Mouse (Mus musculus) liver, postnatal 0 days (tissue): Measurements from ENCODE around the gene Agap3. TPM values are rescaled to one million over a fixed set of nuclear protein-coding genes. Genes with fewer than 3 reads are reported as not detected.

ENCODE experiments used
- ATAC-seq: fragments of 200-750 bp; cut with Nextera tagmentation; 2 replicates; pipeline ENCODE4 v1.8.0; 2017; ENCODE audit warnings: mild to moderate bottlenecking, moderate library complexity
- DNase-seq: peaks from one replicate; pipeline ENCODE4 v3.0.0-alpha.2; 2016
- H3K27ac ChIP-seq: fragments of 300-500 bp; sonication (generic); 2 replicates; pipeline ENCODE4 v1.5.1; 2014; ENCODE audit warnings: antibody characterized with exemption, moderate library complexity, mild to moderate bottlenecking, low read depth
- H3K27me3 ChIP-seq: fragments of 300-500 bp; sonication (generic); 2 replicates; pipeline ENCODE4 v1.6.1; 2014; ENCODE audit warnings: low read length, control low read depth, mixed read lengths; ENCODE audit not compliant: insufficient read depth
- H3K36me3 ChIP-seq: fragments of 300-500 bp; sonication (generic); replicated peaks from 2 replicates; pipeline ENCODE4 v1.6.1; 2014; ENCODE audit warnings: mild to moderate bottlenecking, control low read depth, low read length, moderate library complexity, mixed read lengths; ENCODE audit not compliant: insufficient read depth
- H3K4me1 ChIP-seq: fragments of 300-500 bp; sonication (generic); 2 replicates; pipeline ENCODE4 v1.6.1; 2014; ENCODE audit warnings: antibody characterized with exemption, mild to moderate bottlenecking, control low read depth; ENCODE audit not compliant: insufficient read depth
- H3K4me2 ChIP-seq: fragments of 300-500 bp; sonication (generic); 2 replicates; pipeline ENCODE4 v1.6.1; 2014; ENCODE audit warnings: low read depth, mild to moderate bottlenecking, low read length, moderate library complexity, mixed read lengths
- H3K4me3 ChIP-seq: fragments of 300-500 bp; sonication (generic); 2 replicates; pipeline ENCODE4 v1.5.1; 2014; ENCODE audit warnings: low read depth, low read length
- H3K9ac ChIP-seq: fragments of 300-500 bp; sonication (generic); replicated peaks from 2 replicates; pipeline ENCODE4 v1.6.1; 2014; ENCODE audit warnings: mild to moderate bottlenecking, moderate library complexity
- H3K9me3 ChIP-seq: fragments of 300-500 bp; sonication (generic); 2 replicates; pipeline ENCODE4 v1.6.1; 2016; ENCODE audit warnings: mild to moderate bottlenecking, control low read depth, low read length, mixed read lengths
- CTCF ChIP-seq: sonication (generic); IDR thresholded peaks from 2 replicates; pipeline ENCODE4 v1.5.1; 2016; ENCODE audit warnings: antibody characterized with exemption, low read depth
- EP300 ChIP-seq: IDR thresholded peaks from 2 replicates; pipeline ENCODE4 v1.6.1; 2016; ENCODE audit warnings: antibody characterized with exemption, low read depth, mild to moderate bottlenecking
- WGBS: fragments of 180-500 bp; shearing (Covaris S2); extraction: QIAGEN DNeasy Blood & Tissue Kit; methylation state at CpG from one replicate; pipeline ENCODE4 v1.1.7; 2014; ENCODE audit not compliant: insufficient replicate concordance; 5-methylcytosine and 5-hydroxymethylcytosine counted together
- polyA plus RNA-seq: library from polyadenylated mRNA; unstranded; fragments of >200 nt; fragmentation: Nextera tagmentation; extraction: Ambion mirVana; gene quantifications from 2 replicates; pipeline ENCODE4 v1.2.1, GENCODE M21; 2015

The Agap3 gene
- polyA plus RNA-seq, 1 experiment from 2014 or later, result 8.3 TPM

- peak overlapping the region; percentile 4; the same call in 1 of the 2 replicates for H3K4me2 ChIP-seq
- no peak overlapping the region for H3K9ac ChIP-seq
- DNase-seq (no peak), ATAC-seq (no peak)
- H3K4me1 ChIP-seq, result peaks cover 26% of the 10 kb centered on the region
- H3K9me3 ChIP-seq, result no peaks in the 10 kb centered on the region
- no peak for TF ChIP-seq EP300
- no peak for TF ChIP-seq CTCF
- WGBS, result 43% methylated on average over 12 of the region's 12 CpGs
- peaks cover 25% of the 10 kb centered on the region for H3K36me3 ChIP-seq
- H3K27me3 ChIP-seq, result no peaks in the 10 kb centered on the region
- H3K4me3 ChIP-seq, result no peak overlapping the region
- no peak overlapping the region for H3K27ac ChIP-seq
Observed at GRCm38 (mm10) chr5:24427285-24427633, 24.7 kb upstream of the Agap3 start.

- no peak for TF ChIP-seq EP300
- WGBS, result 24% methylated on average over 13 of the region's 15 CpGs
- DNase-seq, result peak; percentile 77
- H3K36me3 ChIP-seq, result peaks cover 32% of the 10 kb centered on the region
- peak overlapping the region; percentile 66 for H3K4me2 ChIP-seq
- peaks cover 22% of the 10 kb centered on the region for H3K4me1 ChIP-seq
- peak; percentile 47 for ATAC-seq
- no peaks in the 10 kb centered on the region for H3K9me3 ChIP-seq
- peak overlapping the region; percentile 41 for H3K4me3 ChIP-seq
- peak overlapping the region; percentile 58; the same call in 1 of the 2 replicates for H3K27ac ChIP-seq
- no peak overlapping the region; the same call in 1 of the 2 replicates for H3K9ac ChIP-seq
- no peaks in the 10 kb centered on the region for H3K27me3 ChIP-seq
Observed at GRCm38 (mm10) chr5:24427981-24428402, 24.0 kb upstream of the Agap3 start.

DNA sequence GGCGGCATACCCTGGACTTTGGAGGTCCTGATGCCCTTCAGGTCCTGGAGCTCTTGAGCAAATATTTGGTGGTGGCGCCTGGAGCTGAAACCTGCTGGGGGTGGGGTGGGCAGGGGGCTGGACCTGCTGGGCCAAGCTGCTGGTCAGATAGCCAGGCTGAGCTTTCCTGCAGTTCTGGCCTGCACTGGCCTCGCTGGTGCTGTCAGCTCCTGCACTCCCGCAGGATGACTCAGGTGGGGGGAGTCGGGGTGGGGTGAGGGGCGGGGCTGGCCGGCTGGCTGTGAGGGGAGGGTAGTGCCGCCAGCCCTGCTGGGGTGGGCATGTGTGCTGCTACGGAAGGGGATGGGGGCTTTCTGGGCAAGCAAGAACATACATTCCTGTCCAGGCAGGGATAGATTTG is 23.4 kb upstream of the Agap3 start:
- ATAC-seq (no peak), DNase-seq (peak; percentile 36)
- Histone ChIP-seq H3K36me3 (peaks cover 37% of the 10 kb centered on the region), H3K4me2 (peak overlapping the region; percentile 66), H3K27me3 (no peaks in the 10 kb centered on the region), H3K4me3 (peak overlapping the region; percentile 41), H3K9me3 (no peaks in the 10 kb centered on the region), H3K27ac (no peak overlapping the region), H3K9ac (no peak overlapping the region; the same call in 1 of the 2 replicates), H3K4me1 (peaks cover 21% of the 10 kb centered on the region)
- no peak for TF ChIP-seq EP300
- no peak for TF ChIP-seq CTCF
- WGBS, result 45% methylated on average over 9 of the region's 9 CpGs

GRCm38 (mm10) chr5:24433993-24434392 is 18.0 kb upstream of the Agap3 start:
- DNase-seq (no peak), ATAC-seq (no peak)
- Histone ChIP-seq H3K4me2 (no peak overlapping the region), H3K9ac (no peak overlapping the region), H3K4me3 (no peak overlapping the region), H3K27me3 (no peaks in the 10 kb centered on the region), H3K4me1 (no peaks in the 10 kb centered on the region), H3K9me3 (no peaks in the 10 kb centered on the region), H3K36me3 (peaks cover 70% of the 10 kb centered on the region), H3K27ac (no peak overlapping the region)
- 82% methylated on average over 8 of the region's 8 CpGs for WGBS
- TF ChIP-seq EP300, result no peak
- TF ChIP-seq CTCF, result no peak

GRCm38 (mm10) chr5:24441187-24441586 is 10.8 kb upstream of the Agap3 start:
- WGBS, result 92% methylated on average over 8 of the region's 8 CpGs
- TF ChIP-seq EP300, result no peak
- TF ChIP-seq CTCF, result no peak
- DNase-seq (no peak), ATAC-seq (no peak)
- Histone ChIP-seq H3K36me3 (peaks cover 42% of the 10 kb centered on the region), H3K27me3 (no peaks in the 10 kb centered on the region), H3K4me1 (peaks cover 16% of the 10 kb centered on the region), H3K4me2 (no peak overlapping the region), H3K27ac (no peak overlapping the region), H3K4me3 (no peak overlapping the region), H3K9ac (no peak overlapping the region), H3K9me3 (no peaks in the 10 kb centered on the region)

GRCm38 (mm10) chr5:24442029-24442428 is 9.9 kb upstream of the Agap3 start:
- peaks cover 39% of the 10 kb centered on the region for H3K36me3 ChIP-seq
- TF ChIP-seq EP300 (no peak), CTCF (no peak)
- WGBS, result 81% methylated on average over 9 of the region's 9 CpGs
- ATAC-seq (no peak), DNase-seq (no peak)
- H3K4me3 ChIP-seq, result no peak overlapping the region
- H3K9ac ChIP-seq, result no peak overlapping the region
- peaks cover 19% of the 10 kb centered on the region for H3K4me1 ChIP-seq
- no peak overlapping the region for H3K4me2 ChIP-seq
- H3K27me3 ChIP-seq, result no peaks in the 10 kb centered on the region
- no peaks in the 10 kb centered on the region for H3K9me3 ChIP-seq
- no peak overlapping the region for H3K27ac ChIP-seq

GRCm38 (mm10) chr5:24443204-24443603 is 8.8 kb upstream of the Agap3 start:
- no peak overlapping the region for H3K4me2 ChIP-seq
- peaks cover 39% of the 10 kb centered on the region for H3K36me3 ChIP-seq
- no peak overlapping the region for H3K27ac ChIP-seq
- H3K4me1 ChIP-seq, result peaks cover 23% of the 10 kb centered on the region
- WGBS, result 83% methylated on average over 7 of the region's 7 CpGs
- no peak overlapping the region for H3K9ac ChIP-seq
- TF ChIP-seq EP300 (no peak), CTCF (no peak)
- no peak overlapping the region for H3K4me3 ChIP-seq
- DNase-seq (no peak), ATAC-seq (no peak)
- H3K9me3 ChIP-seq, result no peaks in the 10 kb centered on the region
- H3K27me3 ChIP-seq, result no peaks in the 10 kb centered on the region
